Mouse (Mus musculus) kidney, adult 18-20 months (tissue): Measurements from ENCODE around the gene Fbxw17.
"Not testable (repeated sequence)": the region's sequence is repeated elsewhere in the genome, so short reads cannot be mapped to it uniquely, and the experiment has no call there.

ENCODE experiments used
- DNase-seq: peaks from one replicate; pipeline ENCODE4 v3.0.0; 2021

Fbxw17 gene

GRCm38 (mm10) chr13:50417389-50418183 is at the start of gene Fbxw17:
Gene Fbxw17 (plus strand): TSS chr13:50417864.
- DNase-seq, result peak; percentile 76

- DNase-seq, result not testable (repeated sequence)
Measured at GRCm38 (mm10) chr13:50372934-50373705, 44.5 kb upstream of the Fbxw17 start.

GRCm38 (mm10) chr13:50389146-50389545 is 28.5 kb upstream of the Fbxw17 start:
- not testable (repeated sequence) for DNase-seq

- no peak for DNase-seq
Measured at GRCm38 (mm10) chr13:50418421-50418820, 757 bp downstream of the Fbxw17 start.

GRCm38 (mm10) chr13:50423625-50424209 is 6.1 kb downstream of the Fbxw17 start:
- no peak for DNase-seq

- no peak for DNase-seq
Measured at GRCm38 (mm10) chr13:50424517-50424916, 6.9 kb downstream of the Fbxw17 start.

GRCm38 (mm10) chr13:50426686-50427085 is 9.0 kb downstream of the Fbxw17 start:
- no peak for DNase-seq

GRCm38 (mm10) chr13:50443812-50444211 is 26.1 kb downstream of the Fbxw17 start, which contains the start of gene Gm47429:
Gene Gm47429 (minus strand): TSS chr13:50443912.
- no peak for DNase-seq

GRCm38 (mm10) chr13:50445261-50445660 is 27.6 kb downstream of the Fbxw17 start:
- no peak for DNase-seq

GRCm38 (mm10) chr13:50452266-50452665 is 34.6 kb downstream of the Fbxw17 start:
- not testable (repeated sequence) for DNase-seq

- no peak for DNase-seq
Measured at GRCm38 (mm10) chr13:50453426-50453825, 35.8 kb downstream of the Fbxw17 start.

GRCm38 (mm10) chr13:50460433-50460832 is 42.8 kb downstream of the Fbxw17 start:
- DNase-seq, result not testable (repeated sequence)

GRCm38 (mm10) chr13:50464621-50465562 is 47.2 kb downstream of the Fbxw17 start:
- DNase-seq, result peak; percentile 15

GRCm38 (mm10) chr13:50467007-50467406 is 49.3 kb downstream of the Fbxw17 start, which contains the start of gene Nutm2:
Gene Nutm2 (plus strand): TSS chr13:50467307.
- no peak for DNase-seq
